Mouse (Mus musculus): ENCODE measurements at regions not wholly inside any gene's neighbourhood (a gene's known extent, or its start where the extent isn't known, plus 50 kb on each side); places are given as distances from the start of the nearest gene placed in this dataset.

GRCm38 (mm10) chr10:96410028-96410427 lies 206.8 kb upstream of the Btg1 start:
- no peak for TF ChIP-seq POLR2A (IDR thresholded peaks at IDR 0.05; ENCODE audit: control insufficient read depth in 1 of 2, insufficient read depth in 1 of 2, low read depth in 1 of 2, low read length in 2 of 2, poor library complexity in 1 of 2)
- no peak for TF ChIP-seq JUND (IDR thresholded peaks at IDR 0.05; ENCODE audit: low read depth, low read length)
- TF ChIP-seq RAD21 (IDR thresholded peaks at IDR 0.05; ENCODE audit: low read depth, low read length): no peak
- no peak for TF ChIP-seq TAL1 (IDR thresholded peaks at IDR 0.05; ENCODE audit: low read length)
- no peak for TF ChIP-seq RCOR1 (IDR thresholded peaks at IDR 0.05; ENCODE audit: low read depth, low read length)
- TF ChIP-seq CTCF (IDR thresholded peaks at IDR 0.05 in 2 of 3, conservative IDR thresholded peaks at IDR 0.05 in 1 of 3; ENCODE audit: control insufficient read depth in 1 of 3, insufficient read depth in 1 of 3, low read depth in 2 of 3, low read length in 3 of 3, poor library complexity in 1 of 3, severe bottlenecking in 1 of 3): no peak
- no peak for TF ChIP-seq CHD2 (IDR thresholded peaks at IDR 0.05; ENCODE audit: low read length)
